Mouse (Mus musculus) limb, embryonic 12.5 days (tissue): Measurements from ENCODE around the gene Zkscan17. TPM values are rescaled to one million over a fixed set of nuclear protein-coding genes. Genes with fewer than 3 reads are reported as not detected.
"Not testable (repeated sequence)": the region's sequence is repeated elsewhere in the genome, so short reads cannot be mapped to it uniquely, and the experiment has no call there.

Source experiments
- ATAC-seq: fragments of 200-750 bp; cut with Nextera tagmentation; 2 replicates; pipeline ENCODE4 v1.8.0; 2017; ENCODE audit warnings: low read depth, moderate TSS enrichment; ENCODE audit not compliant: insufficient number of reproducible peaks, insufficient read depth, low FRiP score, low TSS enrichment
- H3K27ac ChIP-seq: fragments of 300-500 bp; sonication (generic); 2 replicates; pipeline ENCODE4 v1.5.1; 2016; ENCODE audit warnings: mild to moderate bottlenecking, moderate library complexity
- H3K27me3 ChIP-seq: fragments of 300-500 bp; sonication (generic); 2 replicates; pipeline ENCODE4 v1.6.1; 2016; ENCODE audit warnings: mild to moderate bottlenecking, moderate library complexity
- H3K36me3 ChIP-seq: fragments of 300-500 bp; sonication (generic); 2 replicates; pipeline ENCODE4 v1.6.1; 2016; ENCODE audit warnings: mild to moderate bottlenecking, moderate library complexity
- H3K4me1 ChIP-seq: fragments of 300-500 bp; sonication (generic); replicated peaks from 2 replicates; pipeline ENCODE4 v1.6.1; 2016
- H3K4me2 ChIP-seq: fragments of 300-500 bp; sonication (generic); 2 replicates; pipeline ENCODE4 v1.6.1; 2016; ENCODE audit warnings: mild to moderate bottlenecking, moderate library complexity
- H3K4me3 ChIP-seq: fragments of 300-500 bp; sonication (generic); replicated peaks from 2 replicates; pipeline ENCODE4 v1.5.1; 2016; ENCODE audit warnings: mild to moderate bottlenecking
- H3K9ac ChIP-seq: fragments of 300-500 bp; sonication (generic); replicated peaks from 2 replicates; pipeline ENCODE4 v1.6.1; 2016; ENCODE audit warnings: mild to moderate bottlenecking, moderate library complexity
- H3K9me3 ChIP-seq: fragments of 300-500 bp; sonication (generic); 2 replicates; pipeline ENCODE4 v1.6.1; 2016; ENCODE audit warnings: mild to moderate bottlenecking, moderate library complexity
- WGBS: fragments of 180-500 bp; shearing (Covaris S2); methylation state at CpG from one replicate; pipeline ENCODE4 v1.1.7; 2016; 5-methylcytosine and 5-hydroxymethylcytosine counted together
- polyA plus RNA-seq: library from polyadenylated mRNA; unstranded; fragments of >200 nt; fragmentation: Nextera tagmentation; extraction: Ambion mirVana; gene quantifications from 2 replicates; pipeline ENCODE4 v1.2.1, GENCODE M21; 2016

Gene Zkscan17
- polyA plus RNA-seq: 34.6 and 36.0 TPM in 2 replicates

- Histone ChIP-seq H3K27ac (no peak within 1 kb of the TSS), H3K9ac (no peak within 1 kb of the TSS), H3K9me3 (peaks cover 4% of the 10 kb centered on the region; the same call in 1 of the 2 replicates), H3K4me3 (no peak within 1 kb of the TSS), H3K4me1 (peaks cover 7% of the 10 kb centered on the region), H3K36me3 (no peaks in the 10 kb centered on the region), H3K4me2 (no peak within 1 kb of the TSS), H3K27me3 (no peaks in the 10 kb centered on the region)
- WGBS: 55% methylated on average over 8 of the region's 8 CpGs
- ATAC-seq: no peak
These were observed at the start of gene Zkscan17 for GRCm38 (mm10) chr11:59526472-59527080. Gene Zkscan17 (minus strand): TSS chr11:59526751.

- not testable (repeated sequence) for H3K9me3 ChIP-seq, H3K36me3 ChIP-seq, H3K9ac ChIP-seq, ATAC-seq, H3K4me2 ChIP-seq, H3K4me3 ChIP-seq, H3K27ac ChIP-seq, H3K4me1 ChIP-seq
- H3K27me3 ChIP-seq: peaks cover 20% of the 10 kb centered on the region
These were observed 49.6 kb upstream of the Zkscan17 start, which contains the start of gene Olfr222 for GRCm38 (mm10) chr11:59576135-59576534. Gene Olfr222 (minus strand): TSS chr11:59576235.

DNA sequence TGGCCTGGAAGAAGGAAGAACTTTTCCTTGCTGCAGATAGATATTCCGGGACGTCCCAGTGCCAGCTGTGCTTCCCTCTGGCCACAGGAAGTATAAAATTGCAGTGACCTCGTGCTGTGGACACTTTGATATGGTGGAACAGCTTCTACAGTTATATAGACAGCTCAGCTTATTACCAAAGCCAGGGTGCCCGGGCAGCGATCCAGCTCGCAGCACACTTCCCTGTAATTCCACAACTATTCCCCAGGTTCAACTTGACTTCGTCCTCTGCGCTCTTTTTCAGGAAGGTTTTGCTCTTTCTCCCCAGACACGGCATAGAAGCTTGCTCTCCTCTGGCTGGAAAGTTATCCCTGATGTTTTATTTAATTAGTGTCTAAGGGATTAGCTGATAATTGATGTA is 49.2 kb upstream of the Zkscan17 start:
- ATAC-seq: no peak
- Histone ChIP-seq H3K4me1 (no peaks in the 10 kb centered on the region), H3K27me3 (peaks cover 24% of the 10 kb centered on the region), H3K4me3 (no peak overlapping the region), H3K4me2 (no peak overlapping the region), H3K9ac (no peak overlapping the region), H3K36me3 (no peaks in the 10 kb centered on the region), H3K9me3 (no peaks in the 10 kb centered on the region), H3K27ac (no peak overlapping the region)
- WGBS: 53% methylated on average over 9 of the region's 9 CpGs

- ATAC-seq: no peak
- peaks cover 22% of the 10 kb centered on the region for H3K27me3 ChIP-seq
- H3K4me3 ChIP-seq: no peak overlapping the region
- no peak overlapping the region for H3K4me2 ChIP-seq
- H3K4me1 ChIP-seq: no peaks in the 10 kb centered on the region
- H3K9ac ChIP-seq: no peak overlapping the region
- no peak overlapping the region for H3K27ac ChIP-seq
- no peaks in the 10 kb centered on the region for H3K9me3 ChIP-seq
- H3K36me3 ChIP-seq: no peaks in the 10 kb centered on the region
- WGBS: 67% methylated on average over 3 of the region's 3 CpGs
These were observed 42.8 kb upstream of the Zkscan17 start for GRCm38 (mm10) chr11:59569306-59569705.

GRCm38 (mm10) chr11:59562837-59563236 is 36.3 kb upstream of the Zkscan17 start:
- Histone ChIP-seq H3K27me3 (no peaks in the 10 kb centered on the region), H3K27ac (no peak overlapping the region), H3K4me3 (no peak overlapping the region), H3K9me3 (no peaks in the 10 kb centered on the region), H3K4me1 (no peaks in the 10 kb centered on the region), H3K4me2 (no peak overlapping the region), H3K9ac (no peak overlapping the region), H3K36me3 (no peaks in the 10 kb centered on the region)
- ATAC-seq: no peak
- WGBS: 73% methylated on average over 9 of the region's 9 CpGs

DNA sequence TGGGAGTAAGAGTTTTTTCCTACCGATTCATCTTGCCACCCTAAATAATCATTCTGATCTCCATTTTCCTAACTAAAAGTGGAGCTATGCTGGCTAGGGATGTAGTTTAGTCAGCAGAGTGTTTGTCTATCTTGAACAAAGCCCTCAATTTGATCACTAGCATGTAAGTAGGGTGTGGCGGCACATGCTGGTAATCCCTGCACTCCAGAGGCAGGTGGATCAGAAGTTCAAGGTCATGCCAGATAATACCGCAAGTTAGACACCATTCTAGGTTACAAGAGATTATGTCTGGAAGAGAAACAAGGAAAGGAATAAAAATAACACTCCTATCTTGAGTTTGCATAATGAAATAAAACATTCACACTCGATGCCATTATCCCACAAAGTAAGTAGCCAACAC is 35.8 kb upstream of the Zkscan17 start:
- no peaks in the 10 kb centered on the region for H3K4me1 ChIP-seq
- ATAC-seq: no peak
- H3K36me3 ChIP-seq: no peaks in the 10 kb centered on the region
- no peak overlapping the region for H3K27ac ChIP-seq
- no peak overlapping the region for H3K4me3 ChIP-seq
- no peak overlapping the region for H3K9ac ChIP-seq
- H3K9me3 ChIP-seq: no peaks in the 10 kb centered on the region
- no peaks in the 10 kb centered on the region for H3K27me3 ChIP-seq
- WGBS: 94% methylated on average over 4 of the region's 4 CpGs
- no peak overlapping the region for H3K4me2 ChIP-seq

DNA sequence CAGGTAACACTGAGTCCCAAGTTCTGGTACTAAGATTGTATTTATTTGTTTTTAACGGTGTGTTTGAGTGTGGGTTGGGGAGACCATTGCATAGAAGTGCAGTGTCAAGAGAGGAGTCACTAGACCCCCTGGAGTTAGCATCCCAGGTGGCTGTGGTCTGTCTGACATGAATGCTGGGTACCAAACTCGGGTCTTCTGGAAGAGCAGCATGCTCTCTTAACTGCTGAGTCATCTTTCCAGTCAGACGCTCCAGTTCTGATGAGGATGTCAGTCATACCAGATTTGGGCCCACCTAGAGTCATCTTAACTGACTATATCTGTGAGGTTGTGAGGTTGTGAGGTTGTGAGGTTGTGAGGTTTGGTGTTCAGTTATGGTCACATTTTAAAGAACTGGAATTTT is 34.4 kb upstream of the Zkscan17 start:
- Histone ChIP-seq H3K36me3 (no peaks in the 10 kb centered on the region), H3K4me2 (no peak overlapping the region), H3K4me3 (no peak overlapping the region), H3K4me1 (no peaks in the 10 kb centered on the region), H3K9me3 (no peaks in the 10 kb centered on the region), H3K27me3 (no peaks in the 10 kb centered on the region), H3K9ac (no peak overlapping the region), H3K27ac (no peak overlapping the region)
- ATAC-seq: no peak
- WGBS: 71% methylated on average over 3 of the region's 3 CpGs

GRCm38 (mm10) chr11:59554535-59554934 is 28.0 kb upstream of the Zkscan17 start:
- 83% methylated on average over 8 of the region's 8 CpGs for WGBS
- Histone ChIP-seq H3K27me3 (no peaks in the 10 kb centered on the region), H3K9me3 (no peaks in the 10 kb centered on the region), H3K9ac (no peak overlapping the region), H3K4me3 (no peak overlapping the region), H3K27ac (no peak overlapping the region), H3K36me3 (no peaks in the 10 kb centered on the region), H3K4me2 (no peak overlapping the region), H3K4me1 (no peaks in the 10 kb centered on the region)
- ATAC-seq: no peak

- no peaks in the 10 kb centered on the region for H3K36me3 ChIP-seq
- no peak overlapping the region for H3K27ac ChIP-seq
- H3K9me3 ChIP-seq: no peaks in the 10 kb centered on the region
- H3K4me1 ChIP-seq: no peaks in the 10 kb centered on the region
- no peak overlapping the region for H3K4me3 ChIP-seq
- WGBS: 95% methylated on average over 11 of the region's 11 CpGs
- ATAC-seq: no peak
- no peak overlapping the region for H3K4me2 ChIP-seq
- H3K9ac ChIP-seq: no peak overlapping the region
- no peaks in the 10 kb centered on the region for H3K27me3 ChIP-seq
These were observed 27.6 kb upstream of the Zkscan17 start for GRCm38 (mm10) chr11:59554127-59554526.

DNA sequence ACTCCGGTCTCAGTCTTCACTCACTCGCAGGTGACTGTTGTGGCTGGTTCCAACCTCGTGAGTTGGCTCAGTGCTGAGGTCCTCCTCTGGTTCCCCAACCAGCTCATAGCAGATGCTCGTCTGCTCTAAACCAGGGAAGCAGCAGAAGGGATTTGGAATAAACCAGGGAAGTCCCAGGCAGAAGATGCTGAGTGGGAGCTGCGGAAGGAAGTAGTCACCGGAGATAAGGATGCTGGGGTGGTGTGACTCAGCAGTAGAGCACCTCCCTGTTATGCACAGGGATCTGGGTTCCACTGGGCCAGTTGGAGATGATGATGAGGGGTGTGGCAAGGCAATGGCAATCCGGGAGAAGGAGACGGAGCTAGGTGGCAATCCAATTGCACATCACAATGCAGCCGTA is 17.5 kb upstream of the Zkscan17 start:
- no peak overlapping the region for H3K9ac ChIP-seq
- 87% methylated on average over 9 of the region's 9 CpGs for whole genome bisulfite sequencing
- no peaks in the 10 kb centered on the region for H3K9me3 ChIP-seq
- H3K4me3 ChIP-seq: no peak overlapping the region
- H3K27ac ChIP-seq: no peak overlapping the region
- no peak for ATAC-seq
- no peak overlapping the region for H3K4me2 ChIP-seq
- H3K4me1 ChIP-seq: no peaks in the 10 kb centered on the region
- H3K36me3 ChIP-seq: no peaks in the 10 kb centered on the region
- peaks cover 7% of the 10 kb centered on the region; the same call in 1 of the 2 replicates for H3K27me3 ChIP-seq

DNA sequence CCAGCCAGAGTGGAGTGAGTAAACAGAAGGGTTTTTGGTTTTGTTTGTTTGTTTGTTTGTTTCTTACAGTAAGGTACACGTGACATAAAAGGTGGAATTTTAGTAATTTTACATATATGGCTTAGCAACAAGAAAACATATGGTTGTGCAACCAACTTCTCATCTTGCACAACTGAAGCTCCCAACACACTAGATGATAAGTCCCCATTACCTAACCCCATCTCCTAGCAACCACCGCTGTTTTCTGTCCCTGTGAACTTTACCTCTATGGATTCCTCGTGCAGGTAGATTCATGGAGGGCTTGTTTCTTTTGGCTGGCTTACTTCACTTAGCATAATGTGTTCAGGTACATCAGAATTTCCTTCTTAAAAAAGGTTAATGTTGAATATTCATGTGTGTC is 16.8 kb upstream of the Zkscan17 start:
- no peaks in the 10 kb centered on the region for H3K9me3 ChIP-seq
- H3K27ac ChIP-seq: no peak overlapping the region
- ATAC-seq: no peak
- H3K27me3 ChIP-seq: 0 out of 2 replicates have a peak, but pooled peaks cover 7% of the 10 kb centered on the region
- H3K4me3 ChIP-seq: no peak overlapping the region
- H3K9ac ChIP-seq: no peak overlapping the region
- no peaks in the 10 kb centered on the region for H3K36me3 ChIP-seq
- H3K4me2 ChIP-seq: no peak overlapping the region
- 82% methylated on average over 3 of the region's 3 CpGs for WGBS
- H3K4me1 ChIP-seq: peaks cover 2% of the 10 kb centered on the region; the same call in 1 of the 2 replicates

DNA sequence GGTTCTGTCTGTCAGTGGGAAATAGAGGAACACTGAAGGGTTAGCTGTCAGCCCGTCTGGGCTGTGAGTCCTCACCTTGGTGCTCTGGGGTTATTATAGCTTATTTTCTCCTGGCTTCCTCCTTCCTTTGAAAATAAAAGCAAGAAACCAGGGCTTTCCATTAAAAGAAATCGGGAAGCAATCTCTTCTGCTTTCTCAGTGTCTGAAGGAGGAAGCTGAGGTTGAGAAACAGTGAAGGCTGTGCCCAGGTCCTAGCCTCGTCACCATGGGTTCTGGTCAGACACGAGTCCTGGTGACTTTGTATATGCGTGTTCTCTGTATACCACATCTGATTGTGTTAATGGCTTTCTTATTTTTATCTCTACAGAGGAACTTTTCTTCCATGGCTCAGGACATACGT is 15.9 kb upstream of the Zkscan17 start:
- H3K36me3 ChIP-seq: no peaks in the 10 kb centered on the region
- 83% methylated on average over 6 of the region's 6 CpGs for WGBS
- H3K27me3 ChIP-seq: 0 out of 2 replicates have a peak, but pooled peaks cover 2% of the 10 kb centered on the region
- ATAC-seq: no peak
- H3K9me3 ChIP-seq: no peaks in the 10 kb centered on the region
- no peak overlapping the region for H3K27ac ChIP-seq
- H3K4me2 ChIP-seq: no peak overlapping the region
- no peak overlapping the region for H3K4me3 ChIP-seq
- H3K9ac ChIP-seq: no peak overlapping the region
- H3K4me1 ChIP-seq: peaks cover 11% of the 10 kb centered on the region; the same call in 1 of the 2 replicates
